Mouse (Mus musculus): ENCODE results near the gene Ocel1. TPM values are rescaled to one million over a fixed set of nuclear protein-coding genes. Genes with fewer than 3 reads are reported as not detected.

Ocel1 gene
- total RNA-seq, 2 experiments from 2014 or later, result 15.0 to 16.0 TPM

DNA sequence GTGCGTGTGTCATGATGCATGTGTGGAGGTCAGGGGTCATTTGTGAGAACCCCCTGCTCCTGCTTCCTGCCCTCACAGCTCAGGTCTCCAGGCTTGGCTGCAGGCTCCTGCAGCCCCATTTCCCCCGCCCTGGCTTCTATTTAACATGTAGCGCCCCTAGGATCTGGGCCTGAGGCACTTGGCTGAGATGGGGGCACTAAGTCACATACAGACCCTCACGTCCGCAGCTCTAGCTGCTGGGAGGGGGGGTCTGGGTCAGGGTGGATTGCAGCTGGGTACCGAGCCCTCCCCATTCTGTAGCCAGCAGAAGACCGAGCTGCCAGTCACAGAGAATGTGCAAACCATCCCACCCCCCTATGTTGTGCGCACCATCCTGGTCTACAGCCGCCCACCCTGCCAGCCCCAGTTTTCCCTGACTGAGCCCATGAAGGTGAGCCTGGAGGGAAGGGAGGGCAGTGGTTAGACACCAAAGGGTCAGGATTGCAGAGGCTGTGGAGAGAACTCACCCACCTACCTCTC is 31.4 kb downstream of the Ocel1 start:
- DNase-seq (ENCODE audit: low spot score in 2 of 2), result no peak

GRCm38 (mm10) chr8:71403107-71403885 is 32.2 kb downstream of the Ocel1 start:
- no peak for DNase-seq (ENCODE audit: low spot score in 2 of 2)

DNA sequence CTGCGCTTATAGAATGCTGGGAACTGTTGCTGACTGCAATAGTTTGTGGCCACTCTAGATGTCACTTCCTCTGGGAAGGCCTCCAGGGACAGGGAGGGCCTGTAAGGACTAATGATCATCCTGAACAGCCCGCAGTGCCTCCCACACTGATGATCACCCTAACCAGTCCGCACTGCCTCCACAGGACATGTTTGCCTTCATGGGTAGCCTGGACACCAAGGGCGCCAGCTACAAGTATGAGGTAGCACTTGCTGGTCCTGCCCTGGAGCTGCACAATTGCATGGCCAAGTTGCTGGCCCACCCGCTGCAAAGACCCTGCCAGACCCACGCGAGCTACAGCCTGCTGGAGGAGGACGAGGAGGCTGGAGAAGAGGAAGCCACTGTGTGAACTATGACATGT is 32.9 kb downstream of the Ocel1 start:
- no peak for DNase-seq (ENCODE audit: low spot score in 2 of 2)

- no peak for DNase-seq (ENCODE audit: low spot score in 2 of 2)
These were observed 33.9 kb downstream of the Ocel1 start for GRCm38 (mm10) chr8:71404951-71405351.

DNA sequence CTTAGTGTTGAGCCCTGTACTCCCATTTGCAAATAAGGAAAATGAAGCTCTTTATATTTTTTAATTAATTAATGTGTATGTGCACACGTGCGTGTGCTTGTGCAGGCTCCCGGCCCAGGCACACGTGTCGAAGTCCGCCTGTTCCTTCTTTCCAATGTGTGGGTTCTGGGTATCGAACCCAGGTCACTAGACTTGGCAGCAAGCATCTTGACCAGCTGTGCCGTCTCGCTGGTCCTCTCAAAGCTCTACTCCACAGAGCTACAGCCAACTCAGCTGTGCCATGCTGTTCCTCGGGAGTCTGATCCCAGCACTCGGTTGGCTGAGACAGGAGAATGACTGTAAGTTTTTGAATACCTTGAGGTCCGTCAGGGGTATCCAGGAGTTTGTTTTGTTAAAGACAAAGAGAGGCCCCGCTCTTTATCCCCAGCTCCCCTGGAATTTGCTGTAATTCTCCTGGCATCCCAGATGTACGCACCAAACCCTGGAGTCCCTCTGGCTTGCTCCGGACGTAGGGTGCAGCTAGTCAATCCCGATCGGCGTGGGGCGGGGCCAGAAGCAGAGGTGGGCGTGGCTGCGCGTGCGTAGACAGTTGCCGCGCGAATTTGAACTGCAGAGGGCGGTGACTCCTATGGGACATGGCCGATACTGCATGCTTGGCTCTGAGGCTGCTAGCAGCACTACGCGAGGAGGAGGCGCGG is 34.5 kb downstream of the Ocel1 start, which contains the start of gene Ankle1:
Gene Ankle1, plus strand, starts transcription at position 610 of the 698 bp plus-strand sequence.
- DNase-seq (ENCODE audit: low spot score in 2 of 2), result peak; percentile 91 to 93

DNA sequence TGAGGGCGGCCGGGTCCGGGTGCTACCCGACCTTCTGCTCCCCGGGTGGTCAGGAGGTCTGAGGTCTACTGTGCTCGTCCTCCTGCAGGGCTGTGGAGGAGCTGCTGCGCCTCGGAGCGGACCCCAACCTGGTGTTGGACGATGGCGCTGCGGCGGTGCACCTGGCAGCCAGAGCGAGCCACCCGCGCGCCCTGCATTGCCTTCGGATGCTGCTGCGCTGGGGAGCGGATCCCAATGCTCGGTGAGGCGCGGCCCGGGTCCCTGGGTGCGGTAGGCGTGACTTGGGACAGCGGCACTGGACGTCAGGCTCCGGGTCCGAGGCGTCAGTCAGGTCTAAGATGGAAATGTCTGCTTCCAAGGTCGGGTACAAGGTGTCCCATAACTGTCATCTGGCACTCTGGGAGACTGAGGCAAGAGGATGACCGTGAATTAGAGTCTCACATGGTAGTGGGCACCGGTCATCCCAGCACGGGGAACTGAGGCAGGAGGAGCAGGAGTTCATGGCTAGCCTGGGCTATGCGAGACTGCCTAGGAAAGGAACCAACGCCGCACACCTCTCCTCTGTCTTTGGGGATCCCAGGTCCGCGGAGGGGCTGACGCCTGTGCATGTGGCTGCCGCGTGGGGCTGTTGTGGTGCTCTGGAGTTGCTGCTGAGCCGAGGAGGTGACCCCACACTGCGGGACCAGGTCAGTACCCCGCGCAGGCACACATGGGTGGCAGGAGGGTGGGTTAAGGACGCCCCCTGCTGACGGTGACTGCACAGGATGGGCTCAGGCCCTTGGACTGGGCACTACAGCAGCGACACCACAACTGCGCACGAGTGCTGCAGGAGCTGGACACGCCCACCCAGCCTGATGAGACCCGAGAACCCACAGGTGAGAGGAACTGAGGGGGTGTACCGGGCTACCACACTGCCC is 35.3 kb downstream of the Ocel1 start:
- DNase-seq (ENCODE audit: low spot score in 2 of 2), result no peak

GRCm38 (mm10) chr8:71407441-71407840 is 36.3 kb downstream of the Ocel1 start:
- DNase-seq (ENCODE audit: low spot score in 2 of 2), result no peak

- DNase-seq (ENCODE audit: low spot score in 2 of 2), result no peak
These were observed 37.1 kb downstream of the Ocel1 start for GRCm38 (mm10) chr8:71408231-71408630.

DNA sequence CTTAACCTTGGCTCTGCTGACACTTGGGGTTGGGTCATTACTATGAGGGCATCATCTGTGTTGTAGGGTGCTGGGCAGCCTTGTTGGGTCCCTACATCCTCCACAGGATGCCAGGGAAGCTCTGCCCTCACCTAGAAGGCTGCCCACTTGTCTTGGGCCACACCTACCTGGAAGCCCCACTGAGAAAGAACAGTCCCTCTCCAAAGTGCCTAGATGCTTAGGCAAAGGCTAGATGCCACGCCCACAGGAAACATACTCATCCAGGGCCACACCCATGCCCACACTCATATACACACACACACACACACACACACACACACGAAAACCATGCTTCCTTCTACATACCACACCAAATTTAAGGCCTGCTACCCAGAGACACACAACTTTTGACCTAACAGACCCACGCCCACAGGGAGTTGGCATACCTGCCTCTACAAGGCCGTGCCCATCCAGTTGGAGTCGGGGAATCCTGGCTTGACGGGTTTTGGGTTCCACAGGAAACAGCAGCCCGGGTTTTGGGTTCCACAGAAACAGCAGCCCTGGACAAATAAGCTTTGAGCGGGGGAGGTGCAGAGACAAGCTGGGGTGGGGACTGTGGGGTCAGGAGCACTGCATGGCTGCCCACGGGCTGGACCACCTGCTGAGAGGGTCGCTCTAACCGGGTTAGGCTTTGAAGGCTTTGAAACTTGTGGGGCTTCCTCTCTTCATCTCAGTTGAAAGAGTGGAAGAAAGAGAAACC is 40.6 kb downstream of the Ocel1 start:
- no peak for DNase-seq (ENCODE audit: low spot score in 2 of 2)

GRCm38 (mm10) chr8:71422121-71422520 is 51.0 kb downstream of the Ocel1 start:
- DNase-seq (ENCODE audit: low spot score in 2 of 2), result no peak

Other genes starting within 250 kb of the Ocel1 start
- gene Myo9b, start 98.6 kb upstream of the Ocel1 start, total RNA-seq (2021), result 10 to 100 TPM; 30.1 to 30.9 TPM
- 10 to 100 TPM; 12.8 to 17.8 TPM for gene Haus8, start 98.4 kb upstream of the Ocel1 start, total RNA-seq (2021)
- gene Use1, start 4.5 kb upstream of the Ocel1 start, total RNA-seq (2021), result 100 to 1,000 TPM; 116 to 126 TPM
- 10 to 100 TPM; 42.6 to 46.2 TPM for gene Nr2f6, start 10.7 kb downstream of the Ocel1 start, total RNA-seq (2021)
- gene Ushbp1, start 24.5 kb downstream of the Ocel1 start, total RNA-seq (2021), result 1 to 10 TPM; 3.3 to 4.2 TPM
- gene Babam1, start 25.6 kb downstream of the Ocel1 start, total RNA-seq (2021), result 100 to 1,000 TPM; 104 to 107 TPM
- under 1 TPM; 0.21 to 0.26 TPM for gene Ankle1, start 34.7 kb downstream of the Ocel1 start, total RNA-seq (2021)
- gene Abhd8, start 92.4 kb downstream of the Ocel1 start, total RNA-seq (2021), result 100 to 1,000 TPM; 318 to 342 TPM
- 10 to 100 TPM; 58.6 to 61.4 TPM for gene Mrpl34, start 93.7 kb downstream of the Ocel1 start, total RNA-seq (2021)
- 10 to 100 TPM; 76.7 to 86.1 TPM for gene Dda1, start 97.9 kb downstream of the Ocel1 start, total RNA-seq (2021)
- gene Ano8, start 114.7 kb downstream of the Ocel1 start, total RNA-seq (2021), result 10 to 100 TPM; 56.2 to 58.6 TPM
- gene Gtpbp3, start 116.8 kb downstream of the Ocel1 start, total RNA-seq (2021), result 10 to 100 TPM; 29.3 to 36.7 TPM
- gene Plvap, start 140.5 kb downstream of the Ocel1 start, total RNA-seq (2021), result 1 to 10 TPM; 9.4 to 9.5 TPM
- not detected for gene Ccdc194, start 154.4 kb downstream of the Ocel1 start, total RNA-seq (2021)
- gene Bst2, start 166.2 kb downstream of the Ocel1 start, total RNA-seq (2021), result 1 to 10 TPM; 4.7 to 6.9 TPM
- 10 to 100 TPM; 35.5 to 36.6 TPM for gene Mvb12a, start 171.6 kb downstream of the Ocel1 start, total RNA-seq (2021)
- gene Tmem221, start 187.6 kb downstream of the Ocel1 start, total RNA-seq (2021), result under 1 TPM; 0.21 to 0.23 TPM
- gene Nxnl1, start 195.3 kb downstream of the Ocel1 start, total RNA-seq (2021), result under 1 TPM in 1 of 2 experiments, not detected in 1; 0.26 TPM
- gene Slc27a1, start 197.6 kb downstream of the Ocel1 start, total RNA-seq (2021), result 100 to 1,000 TPM in 1 of 2 experiments, 10 to 100 TPM in 1; 86.2 to 100 TPM
- 10 to 100 TPM; 31.1 to 31.3 TPM for gene Pgls, start 220.9 kb downstream of the Ocel1 start, total RNA-seq (2021)
- gene Fam129c, start 226.3 kb downstream of the Ocel1 start, total RNA-seq (2021), result 1 to 10 TPM; 1.9 to 4.8 TPM
- 10 to 100 TPM; 46.9 to 49.8 TPM for gene Colgalt1, start 239.7 kb downstream of the Ocel1 start, total RNA-seq (2021)